Mouse (Mus musculus) thymus, adult 2 months (tissue): Measurements from ENCODE around the gene Cacna1e. TPM values are rescaled to one million over a fixed set of nuclear protein-coding genes. Genes with fewer than 3 reads are reported as not detected.

Source experiments
- DNase-seq: peaks from one replicate; pipeline ENCODE4 v3.0.0; 2021
- H3K27ac ChIP-seq: fragments of 200-500 bp; 2 replicates; pipeline ENCODE4 v1.5.1; 2012; ENCODE audit warnings: low read length, control low read depth; ENCODE audit not compliant: control insufficient read depth, insufficient read depth
- H3K27me3 ChIP-seq: fragments of 200-500 bp; 2 replicates; pipeline ENCODE4 v1.6.1; 2012; ENCODE audit warnings: mild to moderate bottlenecking, low read length, moderate library complexity, mixed read lengths; ENCODE audit not compliant: control insufficient read depth, insufficient read depth
- H3K36me3 ChIP-seq: fragments of 200-500 bp; 2 replicates; pipeline ENCODE4 v1.6.1; 2012; ENCODE audit warnings: mild to moderate bottlenecking, low read length, moderate library complexity; ENCODE audit not compliant: control insufficient read depth, insufficient read depth
- H3K4me1 ChIP-seq: fragments of 200-500 bp; replicated peaks from 2 replicates; pipeline ENCODE4 v1.6.1; 2012; ENCODE audit warnings: low read length; ENCODE audit not compliant: control insufficient read depth, insufficient read depth
- H3K4me3 ChIP-seq: fragments of 200-500 bp; 2 replicates; pipeline ENCODE4 v1.5.1; 2012; ENCODE audit warnings: mild to moderate bottlenecking, low read length, control low read depth, moderate library complexity; ENCODE audit not compliant: control insufficient read depth, insufficient read depth
- CTCF ChIP-seq: fragments of 200-500 bp; IDR thresholded peaks from 2 replicates; pipeline ENCODE4 v1.5.1; 2012; ENCODE audit warnings: mild to moderate bottlenecking, control low read depth, low read length, moderate library complexity, borderline replicate concordance; ENCODE audit not compliant: control insufficient read depth, poor library complexity, insufficient read depth; ENCODE audit errors: extremely low read depth
- POLR2A ChIP-seq: fragments of 200-500 bp; IDR thresholded peaks from 2 replicates; pipeline ENCODE4 v1.6.1; 2012; ENCODE audit warnings: mild to moderate bottlenecking, low read length, control low read depth, moderate library complexity; ENCODE audit not compliant: control insufficient read depth, poor library complexity, insufficient read depth; ENCODE audit errors: extremely low read depth
- WGBS: fragments of 180-500 bp; shearing (Covaris S2); methylation state at CpG from one replicate; pipeline ENCODE4 v1.1.7; 2018; 5-methylcytosine and 5-hydroxymethylcytosine counted together
- polyA plus RNA-seq: library from polyadenylated mRNA; depleted of rRNA; stranded (reverse); fragments of >200 nt; gene quantifications from 2 replicates; pipeline ENCODE4 v1.2.3, GENCODE M21; 2012

Gene Cacna1e
- polyA plus RNA-seq, 1 experiment, result 11.8 TPM

GRCm38 (mm10) chr1:154450799-154451198 lies 433.5 kb downstream of the Cacna1e start:
- H3K27ac ChIP-seq, result no peak overlapping the region
- no peaks in the 10 kb centered on the region for H3K36me3 ChIP-seq
- no peak overlapping the region for H3K4me3 ChIP-seq
- TF ChIP-seq POLR2A, result no peak
- TF ChIP-seq CTCF, result no peak
- 87% methylated on average over 3 of the region's 3 CpGs for WGBS
- H3K4me1 ChIP-seq, result no peaks in the 10 kb centered on the region
- no peaks in the 10 kb centered on the region for H3K27me3 ChIP-seq
- DNase-seq, result no peak

- H3K4me1 ChIP-seq, result no peaks in the 10 kb centered on the region
- DNase-seq, result no peak
- TF ChIP-seq CTCF, result no peak
- no peak for TF ChIP-seq POLR2A
- no peak overlapping the region for H3K27ac ChIP-seq
- H3K4me3 ChIP-seq, result no peak overlapping the region
- H3K36me3 ChIP-seq, result no peaks in the 10 kb centered on the region
- no peaks in the 10 kb centered on the region for H3K27me3 ChIP-seq
- WGBS, result 83% methylated on average over 3 of the region's 3 CpGs
Observed at GRCm38 (mm10) chr1:154446456-154446855, 437.8 kb downstream of the Cacna1e start.

GRCm38 (mm10) chr1:154433520-154433919 lies 450.8 kb downstream of the Cacna1e start:
- no peak for DNase-seq
- WGBS, result 98% methylated on average over 1 of the region's 1 CpGs
- H3K4me3 ChIP-seq, result no peak overlapping the region
- no peaks in the 10 kb centered on the region for H3K4me1 ChIP-seq
- TF ChIP-seq CTCF, result no peak
- TF ChIP-seq POLR2A, result no peak
- no peaks in the 10 kb centered on the region for H3K27me3 ChIP-seq
- H3K27ac ChIP-seq, result no peak overlapping the region
- no peaks in the 10 kb centered on the region for H3K36me3 ChIP-seq

DNA sequence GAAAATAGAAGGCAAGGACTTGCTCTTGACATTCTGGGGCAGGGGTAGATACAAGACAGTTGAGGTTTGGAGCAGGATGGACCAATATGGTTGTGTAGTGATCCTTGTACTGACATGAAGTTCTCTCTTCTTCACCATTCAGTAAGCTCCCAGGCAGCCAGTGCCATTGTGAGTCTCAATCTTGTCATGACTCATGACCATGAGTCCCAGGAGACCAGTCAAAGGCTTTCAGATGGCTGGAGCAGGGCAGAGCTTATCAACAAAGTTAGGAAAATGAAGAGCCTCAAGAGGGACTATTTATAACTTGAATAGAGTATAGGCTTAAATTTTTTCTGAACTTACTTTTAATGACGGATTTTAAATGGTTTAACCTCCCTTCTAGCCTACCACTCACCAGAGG lies 451.2 kb downstream of the Cacna1e start:
- Histone ChIP-seq H3K4me3 (no peak overlapping the region), H3K36me3 (no peaks in the 10 kb centered on the region), H3K4me1 (no peaks in the 10 kb centered on the region), H3K27me3 (no peaks in the 10 kb centered on the region), H3K27ac (no peak overlapping the region)
- no peak for DNase-seq
- WGBS, result 77% methylated on average over 1 of the region's 1 CpGs
- TF ChIP-seq POLR2A (no peak), CTCF (no peak)

- Histone ChIP-seq H3K36me3 (no peaks in the 10 kb centered on the region), H3K27ac (no peak overlapping the region), H3K27me3 (no peaks in the 10 kb centered on the region), H3K4me1 (no peaks in the 10 kb centered on the region), H3K4me3 (no peak overlapping the region)
- DNase-seq, result no peak
- TF ChIP-seq CTCF (no peak), POLR2A (no peak)
- 85% methylated on average over 7 of the region's 7 CpGs for WGBS
Observed at GRCm38 (mm10) chr1:154428276-154428675, 456.0 kb downstream of the Cacna1e start.

GRCm38 (mm10) chr1:154418278-154418677 lies 466.0 kb downstream of the Cacna1e start:
- Histone ChIP-seq H3K4me1 (no peaks in the 10 kb centered on the region), H3K27me3 (no peaks in the 10 kb centered on the region), H3K36me3 (no peaks in the 10 kb centered on the region), H3K27ac (no peak overlapping the region), H3K4me3 (no peak overlapping the region)
- 74% methylated on average over 5 of the region's 5 CpGs for WGBS
- TF ChIP-seq CTCF, result no peak
- DNase-seq, result no peak

DNA sequence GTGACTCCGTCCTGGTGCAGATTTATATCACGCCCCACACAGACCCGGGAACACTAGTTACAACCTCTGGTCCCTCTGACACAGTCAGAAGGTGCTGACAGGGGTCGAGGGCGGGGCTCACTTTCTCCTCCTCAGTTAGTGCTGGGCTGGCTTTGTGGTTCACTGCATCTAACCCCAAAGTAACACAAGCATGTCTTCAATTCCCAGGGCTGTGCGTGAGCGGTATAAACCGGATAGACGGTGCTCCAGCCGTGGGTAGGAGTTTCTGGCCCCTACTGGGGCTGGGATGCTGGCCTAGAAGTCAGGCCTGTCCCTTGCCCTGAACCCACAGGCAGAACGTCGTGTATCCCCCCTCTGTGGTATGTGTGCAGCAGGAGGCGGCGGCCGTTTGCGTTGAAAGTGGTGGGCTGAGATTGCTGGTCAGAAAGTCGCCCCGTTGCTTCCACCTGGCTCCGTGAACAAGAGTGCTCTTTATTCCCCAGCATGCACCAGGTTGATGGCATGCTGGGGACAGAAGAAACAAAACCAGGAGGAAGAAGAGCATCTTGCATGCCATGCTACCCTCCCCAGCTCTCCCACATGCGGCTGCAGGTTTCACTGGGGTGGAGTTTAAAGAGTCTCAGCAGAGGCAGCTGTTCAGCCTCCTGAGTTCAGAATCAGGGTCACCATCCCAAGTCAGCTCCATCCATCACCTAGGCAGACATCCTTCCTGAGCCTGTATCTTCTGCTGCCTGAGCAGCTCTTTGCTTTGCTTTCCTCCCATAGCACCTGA lies 467.7 kb downstream of the Cacna1e start:
- DNase-seq, result no peak
- H3K4me1 ChIP-seq, result no peaks in the 10 kb centered on the region
- TF ChIP-seq CTCF (no peak), POLR2A (no peak)
- H3K4me3 ChIP-seq, result no peak overlapping the region
- 74% methylated on average over 20 of the region's 20 CpGs for WGBS
- no peaks in the 10 kb centered on the region for H3K27me3 ChIP-seq
- H3K27ac ChIP-seq, result no peak overlapping the region
- no peaks in the 10 kb centered on the region for H3K36me3 ChIP-seq
